Mouse (Mus musculus): ENCODE measurements around the gene Scly. TPM values are rescaled to one million over a fixed set of nuclear protein-coding genes. Genes with fewer than 3 reads are reported as not detected.

The Scly gene
- polyA plus RNA-seq, 1 experiment from 2014 or later = 10.7 TPM

DNA sequence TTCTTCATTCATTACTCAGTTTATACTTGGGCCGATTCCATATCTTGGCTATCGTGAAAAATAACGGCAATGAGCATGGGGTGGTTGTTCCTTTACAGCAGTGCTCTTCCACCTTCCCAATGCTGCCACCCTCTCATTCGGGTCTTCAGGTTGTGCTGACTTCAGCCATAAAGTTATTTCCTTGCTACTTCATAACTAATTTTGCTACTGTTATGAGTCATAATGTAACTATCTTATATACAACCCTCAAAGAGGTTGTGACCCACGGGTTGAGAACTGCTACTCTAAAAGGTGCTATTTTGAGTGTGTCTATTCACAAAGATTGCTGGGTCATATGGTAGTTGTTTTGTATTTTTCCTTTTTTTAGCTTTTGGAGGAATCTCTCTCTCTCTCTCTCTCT, 38.3 kb upstream of the Scly start:
- Histone ChIP-seq H3K4me2 (replicated peaks; ENCODE audit: low read depth, low read length) (no peak overlapping the region), H3K27ac (ENCODE audit: low read length) (no peak overlapping the region), H3K27me3 (ENCODE audit: control insufficient read depth, insufficient read depth, low read length) (no peaks in the 10 kb centered on the region), H3K9me3 (ENCODE audit: control insufficient read depth, low read depth, low read length) (no peaks in the 10 kb centered on the region), H3K9ac (replicated peaks; ENCODE audit: low read depth, low read length) (no peak overlapping the region), H3K4me3 (ENCODE audit: low read depth, low read length) (no peak overlapping the region), H3K36me3 (ENCODE audit: control insufficient read depth, insufficient read depth, low read length) (no peaks in the 10 kb centered on the region; the same call in 1 of the 2 replicates), H3K4me1 (ENCODE audit: control insufficient read depth, insufficient read depth, low read length) (0 out of 2 replicates have a peak, but pooled peaks cover 2% of the 10 kb centered on the region)
- WGBS = 85% methylated on average over 5 of the region's 5 CpGs
- no peak for ATAC-seq (ENCODE audit: insufficient number of reproducible peaks, insufficient read depth, low FRiP score, low read depth)

DNA sequence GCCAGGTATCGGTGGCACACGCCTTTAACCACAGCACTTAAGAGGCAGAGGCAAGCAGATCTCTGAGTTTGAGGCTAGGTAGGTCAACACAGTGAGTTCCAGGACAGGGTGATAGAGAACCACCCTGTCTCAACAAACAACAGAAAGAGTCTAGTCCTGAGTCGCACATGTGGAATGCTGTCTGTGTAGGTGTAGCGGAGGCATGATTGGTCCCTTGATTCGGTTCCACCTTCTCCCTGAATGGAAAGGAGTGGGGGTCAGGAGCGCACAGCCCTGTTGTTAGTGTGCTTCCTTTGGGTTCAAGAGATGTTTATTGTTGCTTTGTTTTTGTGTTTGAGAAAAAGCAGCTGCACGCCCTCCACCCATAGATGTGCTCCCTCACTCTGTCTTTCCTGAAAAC, 35.6 kb upstream of the Scly start:
- WGBS = 88% methylated on average over 7 of the region's 7 CpGs
- Histone ChIP-seq H3K4me2 (replicated peaks; ENCODE audit: low read depth, low read length) (no peak overlapping the region), H3K9me3 (ENCODE audit: control insufficient read depth, low read depth, low read length) (no peaks in the 10 kb centered on the region), H3K9ac (replicated peaks; ENCODE audit: low read depth, low read length) (no peak overlapping the region), H3K27me3 (ENCODE audit: control insufficient read depth, insufficient read depth, low read length) (no peaks in the 10 kb centered on the region), H3K4me1 (ENCODE audit: control insufficient read depth, insufficient read depth, low read length) (0 out of 2 replicates have a peak, but pooled peaks cover 2% of the 10 kb centered on the region), H3K4me3 (ENCODE audit: low read depth, low read length) (no peak overlapping the region), H3K36me3 (ENCODE audit: control insufficient read depth, insufficient read depth, low read length) (peaks cover 7% of the 10 kb centered on the region; the same call in 1 of the 2 replicates), H3K27ac (ENCODE audit: low read length) (no peak overlapping the region)
- ATAC-seq (ENCODE audit: insufficient number of reproducible peaks, insufficient read depth, low FRiP score, low read depth) = no peak

DNA sequence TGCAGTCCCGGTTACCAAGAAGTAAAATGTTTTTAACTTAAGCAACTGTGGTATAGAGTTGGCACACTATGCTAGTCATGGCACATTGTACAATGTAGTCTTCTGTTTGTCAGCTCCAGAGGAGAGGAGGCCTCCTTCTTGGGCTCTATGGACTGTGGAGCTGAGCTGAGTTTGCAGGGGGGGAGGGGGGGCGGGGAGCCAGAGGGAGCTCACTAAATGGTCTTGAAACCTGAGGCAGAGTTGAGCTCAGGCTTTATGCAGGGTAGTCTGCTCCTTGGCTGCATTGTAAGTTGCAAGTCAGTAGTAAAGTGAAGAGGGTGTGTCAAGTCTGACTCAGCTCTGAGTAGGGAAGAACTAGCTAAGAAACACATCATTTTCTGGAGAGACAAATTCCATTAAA, 25.9 kb upstream of the Scly start:
- 85% methylated on average over 2 of the region's 2 CpGs for WGBS
- no peaks in the 10 kb centered on the region for H3K27me3 ChIP-seq (ENCODE audit: control insufficient read depth, insufficient read depth, low read length)
- no peak overlapping the region for H3K4me3 ChIP-seq (ENCODE audit: low read depth, low read length)
- no peak overlapping the region for H3K27ac ChIP-seq (ENCODE audit: low read length)
- peaks cover 15% of the 10 kb centered on the region for H3K36me3 ChIP-seq (ENCODE audit: control insufficient read depth, insufficient read depth, low read length)
- ATAC-seq (ENCODE audit: insufficient number of reproducible peaks, insufficient read depth, low FRiP score, low read depth) = no peak
- no peaks in the 10 kb centered on the region for H3K9me3 ChIP-seq (ENCODE audit: control insufficient read depth, low read depth, low read length)
- H3K4me1 ChIP-seq (ENCODE audit: control insufficient read depth, insufficient read depth, low read length) = no peaks in the 10 kb centered on the region
- H3K4me2 ChIP-seq (replicated peaks; ENCODE audit: low read depth, low read length) = no peak overlapping the region
- no peak overlapping the region for H3K9ac ChIP-seq (replicated peaks; ENCODE audit: low read depth, low read length)

DNA sequence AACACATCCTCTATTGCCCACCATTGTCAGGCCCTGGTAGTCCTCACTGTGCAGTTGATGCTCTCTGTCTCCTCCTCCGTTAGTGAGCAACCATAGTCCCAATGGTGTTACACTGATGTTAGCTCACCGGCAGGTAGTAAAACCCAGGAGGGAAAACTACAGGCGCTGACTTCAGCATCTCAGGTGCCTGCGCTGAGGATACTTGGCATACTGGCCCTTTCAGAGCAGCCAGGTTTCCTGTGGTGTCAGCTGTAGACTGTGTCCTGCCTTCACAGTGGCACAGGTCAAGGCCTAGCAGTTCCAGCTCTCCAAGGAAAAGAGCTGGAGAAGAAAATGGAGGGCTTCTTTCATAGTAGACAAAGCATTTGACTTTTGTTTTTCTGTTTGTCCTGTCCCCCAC, 21.6 kb upstream of the Scly start:
- no peaks in the 10 kb centered on the region for H3K27me3 ChIP-seq (ENCODE audit: control insufficient read depth, insufficient read depth, low read length)
- no peak for ATAC-seq (ENCODE audit: insufficient number of reproducible peaks, insufficient read depth, low FRiP score, low read depth)
- H3K4me2 ChIP-seq (replicated peaks; ENCODE audit: low read depth, low read length) = no peak overlapping the region
- no peaks in the 10 kb centered on the region for H3K9me3 ChIP-seq (ENCODE audit: control insufficient read depth, low read depth, low read length)
- H3K36me3 ChIP-seq (ENCODE audit: control insufficient read depth, insufficient read depth, low read length) = peaks cover 30% of the 10 kb centered on the region
- no peaks in the 10 kb centered on the region for H3K4me1 ChIP-seq (ENCODE audit: control insufficient read depth, insufficient read depth, low read length)
- 95% methylated on average over 4 of the region's 4 CpGs for WGBS
- no peak overlapping the region for H3K27ac ChIP-seq (ENCODE audit: low read length)
- no peak overlapping the region for H3K9ac ChIP-seq (replicated peaks; ENCODE audit: low read depth, low read length)
- no peak overlapping the region for H3K4me3 ChIP-seq (ENCODE audit: low read depth, low read length)

DNA sequence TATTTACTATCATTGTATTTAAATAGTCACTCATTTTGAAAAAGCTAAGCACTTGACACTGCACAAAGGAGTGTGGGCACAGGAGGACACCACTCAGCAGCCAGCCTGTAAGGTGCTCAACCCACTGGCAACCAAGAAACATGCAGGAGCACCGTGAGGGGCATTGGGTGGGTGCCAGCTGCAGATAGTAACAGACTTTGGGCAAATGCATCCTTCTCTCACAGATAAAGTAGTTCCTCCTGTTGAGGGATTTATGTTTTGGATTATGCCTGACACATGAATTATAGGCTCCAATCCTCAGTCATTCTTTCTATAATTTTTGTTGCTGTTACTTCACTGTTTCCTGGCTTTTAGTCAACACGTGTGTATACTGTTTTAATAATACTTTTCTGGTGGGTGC, 20.7 kb upstream of the Scly start:
- no peaks in the 10 kb centered on the region for H3K27me3 ChIP-seq (ENCODE audit: control insufficient read depth, insufficient read depth, low read length)
- H3K4me3 ChIP-seq (ENCODE audit: low read depth, low read length) = no peak overlapping the region
- no peak overlapping the region for H3K4me2 ChIP-seq (replicated peaks; ENCODE audit: low read depth, low read length)
- H3K27ac ChIP-seq (ENCODE audit: low read length) = no peak overlapping the region
- H3K9ac ChIP-seq (replicated peaks; ENCODE audit: low read depth, low read length) = no peak overlapping the region
- peaks cover 30% of the 10 kb centered on the region for H3K36me3 ChIP-seq (ENCODE audit: control insufficient read depth, insufficient read depth, low read length)
- H3K9me3 ChIP-seq (ENCODE audit: control insufficient read depth, low read depth, low read length) = no peaks in the 10 kb centered on the region
- WGBS = 93% methylated on average over 2 of the region's 2 CpGs
- no peak for ATAC-seq (ENCODE audit: insufficient number of reproducible peaks, insufficient read depth, low FRiP score, low read depth)
- no peaks in the 10 kb centered on the region for H3K4me1 ChIP-seq (ENCODE audit: control insufficient read depth, insufficient read depth, low read length)

DNA sequence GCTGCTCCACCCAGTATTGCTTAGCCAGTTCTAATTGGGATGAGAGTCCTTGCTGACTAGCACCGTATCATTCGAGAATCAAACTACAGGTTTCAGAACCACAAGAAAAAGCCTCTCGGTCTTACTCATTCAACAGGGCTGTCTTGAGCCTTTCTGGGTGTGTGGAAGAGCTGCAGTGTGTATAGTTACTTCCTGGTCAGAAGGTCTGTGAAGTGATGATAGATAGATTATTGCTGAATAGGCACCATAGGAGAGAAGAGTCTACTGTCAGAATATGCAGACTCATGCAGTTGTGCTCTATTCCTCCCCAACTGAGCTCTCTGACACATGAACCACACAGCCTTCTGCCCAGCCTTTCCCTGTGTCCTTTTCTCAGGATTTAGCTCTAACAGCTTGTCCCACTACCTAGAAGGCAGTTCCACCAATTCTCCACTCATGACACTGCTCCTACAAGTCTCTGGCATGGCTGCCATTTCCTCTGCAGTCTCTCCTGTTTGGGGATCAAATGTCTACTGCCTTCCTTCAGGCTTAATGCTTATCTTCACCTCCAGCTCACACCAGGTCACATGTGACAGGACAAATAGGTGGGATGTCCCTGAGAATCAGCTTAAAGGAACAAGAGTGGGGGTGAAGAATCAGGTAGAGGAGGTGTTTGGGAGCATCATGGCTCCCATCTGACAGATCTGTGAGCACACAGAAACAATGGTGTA, 19.6 kb upstream of the Scly start:
- Histone ChIP-seq H3K4me1 (ENCODE audit: control insufficient read depth, insufficient read depth, low read length) (no peaks in the 10 kb centered on the region), H3K4me3 (ENCODE audit: low read depth, low read length) (no peak overlapping the region), H3K36me3 (ENCODE audit: control insufficient read depth, insufficient read depth, low read length) (peaks cover 30% of the 10 kb centered on the region), H3K4me2 (replicated peaks; ENCODE audit: low read depth, low read length) (no peak overlapping the region), H3K9me3 (ENCODE audit: control insufficient read depth, low read depth, low read length) (no peaks in the 10 kb centered on the region), H3K27me3 (ENCODE audit: control insufficient read depth, insufficient read depth, low read length) (no peaks in the 10 kb centered on the region), H3K9ac (replicated peaks; ENCODE audit: low read depth, low read length) (no peak overlapping the region), H3K27ac (ENCODE audit: low read length) (no peak overlapping the region)
- WGBS = 90% methylated on average over 3 of the region's 3 CpGs
- ATAC-seq (ENCODE audit: insufficient number of reproducible peaks, insufficient read depth, low FRiP score, low read depth) = no peak

DNA sequence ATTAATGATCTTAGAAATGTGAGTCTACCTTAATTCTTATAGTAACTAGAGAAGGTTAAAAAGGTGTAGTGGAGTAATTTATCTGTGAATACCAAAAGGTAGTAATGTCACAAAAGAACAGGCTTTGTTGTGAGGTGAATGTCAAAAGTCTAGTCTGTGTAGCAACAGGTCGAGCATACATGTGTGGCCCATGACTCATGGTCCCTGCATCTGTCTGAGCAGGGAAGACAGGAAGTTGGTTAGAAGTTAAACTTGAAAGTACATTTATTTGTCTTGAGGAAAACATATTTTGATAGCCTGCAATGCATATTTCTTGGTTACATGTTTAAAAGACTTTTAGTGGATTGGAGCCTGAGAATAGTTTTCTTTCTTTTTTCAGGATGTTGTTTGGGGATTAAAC, 19.0 kb upstream of the Scly start:
- H3K9ac ChIP-seq (replicated peaks; ENCODE audit: low read depth, low read length) = no peak overlapping the region
- H3K4me2 ChIP-seq (replicated peaks; ENCODE audit: low read depth, low read length) = no peak overlapping the region
- H3K4me3 ChIP-seq (ENCODE audit: low read depth, low read length) = no peak overlapping the region
- no peak overlapping the region for H3K27ac ChIP-seq (ENCODE audit: low read length)
- WGBS = 87% methylated on average over 1 of the region's 1 CpGs
- peaks cover 30% of the 10 kb centered on the region for H3K36me3 ChIP-seq (ENCODE audit: control insufficient read depth, insufficient read depth, low read length)
- H3K27me3 ChIP-seq (ENCODE audit: control insufficient read depth, insufficient read depth, low read length) = no peaks in the 10 kb centered on the region
- ATAC-seq (ENCODE audit: insufficient number of reproducible peaks, insufficient read depth, low FRiP score, low read depth) = no peak
- no peaks in the 10 kb centered on the region for H3K9me3 ChIP-seq (ENCODE audit: control insufficient read depth, low read depth, low read length)
- no peaks in the 10 kb centered on the region for H3K4me1 ChIP-seq (ENCODE audit: control insufficient read depth, insufficient read depth, low read length)

DNA sequence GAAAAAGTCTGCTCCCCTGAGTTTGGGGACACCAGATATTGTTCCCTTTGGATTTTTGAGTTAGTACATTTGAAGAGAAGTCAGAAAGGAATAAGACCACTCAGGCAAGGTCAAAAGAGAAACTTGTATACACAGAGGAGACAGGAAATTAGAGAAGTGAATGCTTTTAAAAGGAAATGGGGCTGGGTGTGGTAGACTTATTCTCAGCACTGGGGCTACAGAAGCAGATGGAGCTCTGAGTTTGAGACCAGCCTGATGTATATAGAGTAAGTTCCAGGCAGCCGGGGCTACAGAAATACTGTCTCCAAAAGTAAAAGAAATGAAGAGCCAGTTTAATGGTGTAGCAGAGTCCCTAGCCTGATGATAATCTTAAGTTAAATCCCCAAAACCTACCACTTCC, 15.6 kb upstream of the Scly start:
- Histone ChIP-seq H3K27me3 (ENCODE audit: control insufficient read depth, insufficient read depth, low read length) (no peaks in the 10 kb centered on the region), H3K9me3 (ENCODE audit: control insufficient read depth, low read depth, low read length) (no peaks in the 10 kb centered on the region), H3K4me2 (replicated peaks; ENCODE audit: low read depth, low read length) (no peak overlapping the region), H3K27ac (ENCODE audit: low read length) (no peak overlapping the region), H3K4me3 (ENCODE audit: low read depth, low read length) (no peak overlapping the region), H3K36me3 (ENCODE audit: control insufficient read depth, insufficient read depth, low read length) (peaks cover 36% of the 10 kb centered on the region), H3K4me1 (ENCODE audit: control insufficient read depth, insufficient read depth, low read length) (no peaks in the 10 kb centered on the region), H3K9ac (replicated peaks; ENCODE audit: low read depth, low read length) (no peak overlapping the region)
- no peak for ATAC-seq (ENCODE audit: insufficient number of reproducible peaks, insufficient read depth, low FRiP score, low read depth)
- 88% methylated on average over 1 of the region's 1 CpGs for WGBS

DNA sequence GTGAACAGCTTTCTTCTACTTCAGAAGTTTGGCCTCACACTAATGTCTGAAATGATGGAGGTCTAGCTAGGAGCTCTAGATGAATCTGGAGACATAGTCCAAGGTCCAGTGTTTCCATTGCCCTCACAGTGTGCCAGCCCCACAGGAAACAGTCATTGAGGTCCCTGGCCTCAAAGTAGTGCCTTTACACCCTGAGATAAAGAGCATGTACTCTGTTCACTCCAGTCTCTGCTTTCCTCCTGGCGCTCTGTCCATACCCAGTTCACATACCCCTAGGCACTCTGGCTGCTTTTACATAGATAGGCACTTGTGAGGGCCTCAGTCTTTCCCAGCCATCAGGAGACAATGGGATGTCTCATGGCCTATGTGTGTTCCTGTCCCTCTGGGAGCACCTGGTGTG, 8.8 kb upstream of the Scly start:
- no peak overlapping the region for H3K4me3 ChIP-seq (ENCODE audit: low read depth, low read length)
- no peak overlapping the region for H3K27ac ChIP-seq (ENCODE audit: low read length)
- no peaks in the 10 kb centered on the region for H3K4me1 ChIP-seq (ENCODE audit: control insufficient read depth, insufficient read depth, low read length)
- H3K9me3 ChIP-seq (ENCODE audit: control insufficient read depth, low read depth, low read length) = no peaks in the 10 kb centered on the region
- H3K9ac ChIP-seq (replicated peaks; ENCODE audit: low read depth, low read length) = no peak overlapping the region
- H3K4me2 ChIP-seq (replicated peaks; ENCODE audit: low read depth, low read length) = no peak overlapping the region
- ATAC-seq (ENCODE audit: insufficient number of reproducible peaks, insufficient read depth, low FRiP score, low read depth) = no peak
- 96% methylated on average over 1 of the region's 1 CpGs for WGBS
- peaks cover 23% of the 10 kb centered on the region for H3K36me3 ChIP-seq (ENCODE audit: control insufficient read depth, insufficient read depth, low read length)
- H3K27me3 ChIP-seq (ENCODE audit: control insufficient read depth, insufficient read depth, low read length) = no peaks in the 10 kb centered on the region

Data from stomach, embryonic 14.5 days (tissue).